ENCODE assay signal across 7 mouse cellular contexts in genomic region chr4:48691793-48692437, GRCm38 (mm10). TPM values are rescaled to one million over a fixed set of nuclear protein-coding genes. Genes with fewer than 3 reads are reported as not detected.
A peak's percentile ranks its signal among the peaks of the same experiment; 100 is the strongest.
DNase-seq lines count a peak whose midpoint lies in the region; ATAC-seq and TF ChIP-seq lines count a peak whose summit lies in the region.

No protein-coding gene starts in this region.

- TF ChIP-seq POLR2A in ES-Bruce4 (IDR thresholded peaks at IDR 0.05; ENCODE audit: insufficient read depth, low read length): no peak

- H3K4me2 ChIP-seq in stomach, embryonic 14.5 days (replicated peaks; ENCODE audit: low read depth, low read length): no peak overlapping the region

- H3K27ac ChIP-seq in ES-Bruce4 (ENCODE audit: insufficient read depth, low read length): no peak overlapping the region
- no peak overlapping the region for H3K27ac ChIP-seq in stomach, embryonic 14.5 days (ENCODE audit: low read length)

- peak; percentile 61 for DNase-seq in A20 (ENCODE audit: low read depth, low spot score)
- peak; percentile 61 to 72 for DNase-seq in cerebellum, postnatal 25 days
- peak; percentile 28 for DNase-seq in gastrocnemius, postnatal 14 days
- DNase-seq in kidney, postnatal 4 days: peak; percentile 74 to 77
- peak; percentile 78 for DNase-seq in mesoderm, embryonic 11.5 days (ENCODE audit: low read depth, low spot score)

- no peaks in the 10 kb centered on the region for H3K36me3 ChIP-seq in ES-Bruce4 (ENCODE audit: control insufficient read depth, insufficient read depth, low read length, poor library complexity, severe bottlenecking)
- H3K36me3 ChIP-seq in stomach, embryonic 14.5 days (ENCODE audit: control insufficient read depth, insufficient read depth, low read length): no peaks in the 10 kb centered on the region

- TF ChIP-seq CTCF in ES-Bruce4 (IDR thresholded peaks at IDR 0.05; ENCODE audit: low read depth, low read length): peak; percentile 67

- intact Hi-C loops in gastrocnemius, postnatal 14 days (cut with DNase I; ENCODE audit: low total_unique reads): loop anchor here (10.0 kb wide), 2 partner anchors 83 to 633 kb away; no protein-coding TSS in a partner anchor

- peaks cover 12% of the 10 kb centered on the region for H3K9me3 ChIP-seq in ES-Bruce4 (replicated peaks; ENCODE audit: control insufficient read depth, insufficient read depth, low read length, poor library complexity, severe bottlenecking)
- H3K9me3 ChIP-seq in stomach, embryonic 14.5 days (ENCODE audit: control insufficient read depth, low read depth, low read length): no peaks in the 10 kb centered on the region

- WGBS in stomach, embryonic 14.5 days: 34% methylated on average over 7 of the region's 7 CpGs

- H3K27me3 ChIP-seq in ES-Bruce4 (ENCODE audit: control insufficient read depth, insufficient read depth, low read length, poor library complexity, severe bottlenecking): no peaks in the 10 kb centered on the region
- no peaks in the 10 kb centered on the region for H3K27me3 ChIP-seq in stomach, embryonic 14.5 days (ENCODE audit: control insufficient read depth, insufficient read depth, low read length)

- ATAC-seq in stomach, embryonic 14.5 days (ENCODE audit: insufficient number of reproducible peaks, insufficient read depth, low FRiP score, low read depth): peak; percentile 60; the same call in 1 of the 2 replicates

- TF ChIP-seq EP300 in ES-Bruce4 (IDR thresholded peaks at IDR 0.05; ENCODE audit: insufficient read depth, low read depth, low read length): no peak

- H3K4me1 ChIP-seq in ES-Bruce4 (ENCODE audit: control insufficient read depth, insufficient read depth, low read length): peaks cover 2% of the 10 kb centered on the region
- H3K4me1 ChIP-seq in stomach, embryonic 14.5 days (ENCODE audit: control insufficient read depth, insufficient read depth, low read length): no peaks in the 10 kb centered on the region

- no peak overlapping the region for H3K4me3 ChIP-seq in ES-Bruce4 (ENCODE audit: low read depth, low read length)
- no peak overlapping the region for H3K4me3 ChIP-seq in stomach, embryonic 14.5 days (ENCODE audit: low read depth, low read length)

- no peak overlapping the region for H3K9ac ChIP-seq in ES-Bruce4 (ENCODE audit: low read depth, poor library complexity, severe bottlenecking)
- no peak overlapping the region for H3K9ac ChIP-seq in stomach, embryonic 14.5 days (replicated peaks; ENCODE audit: low read depth, low read length)

RNA-seq across cellular contexts. Expression of gene Cavin4, which starts 28.6 kb away (rescaled TPM):
- 4.1 and 4.7 TPM in 2 replicates for polyA plus RNA-seq in ES-Bruce4 (2011; ENCODE audit: insufficient read depth, insufficient read length, low read depth, missing spikeins)
- total RNA-seq in gastrocnemius, postnatal 14 days (2021): 100 to 1,000 TPM; 138 to 167 TPM
- 0.78 and 1.4 TPM in 2 replicates for polyA plus RNA-seq in stomach, embryonic 14.5 days (2014; fragmentation: Nextera tagmentation; extraction: Ambion mirVana)

Comparison
In these comparisons a context has a peak if more than half of its experiments do, and no peak if none do; other contexts are left out.
1. DNase-seq: peak in every context shown above with its lines; median percentile 78 in mesoderm, embryonic 11.5 days; 76 in kidney, postnatal 4 days; 66 in cerebellum, postnatal 25 days; 61 in A20; 28 in gastrocnemius, postnatal 14 days.